Mouse (Mus musculus): ENCODE results near the gene Gng4.

- TF ChIP-seq CTCF (IDR thresholded peaks at IDR 0.05; ENCODE audit: borderline replicate concordance, extremely low read depth, insufficient read depth, insufficient read length): no peak; the same call in 1 of the 2 replicates
- TF ChIP-seq POLR2A (IDR thresholded peaks at IDR 0.05; ENCODE audit: borderline replicate concordance, extremely low read depth, insufficient read depth, insufficient read length, poor library complexity, severe bottlenecking): no peak
These were observed 51.3 kb downstream of the Gng4 start for GRCm38 (mm10) chr13:13835180-13835579.

Data from brain, embryonic 14.5 days (tissue).